Mouse (Mus musculus): ENCODE data around the gene Ntn1.

Gene Ntn1

DNA sequence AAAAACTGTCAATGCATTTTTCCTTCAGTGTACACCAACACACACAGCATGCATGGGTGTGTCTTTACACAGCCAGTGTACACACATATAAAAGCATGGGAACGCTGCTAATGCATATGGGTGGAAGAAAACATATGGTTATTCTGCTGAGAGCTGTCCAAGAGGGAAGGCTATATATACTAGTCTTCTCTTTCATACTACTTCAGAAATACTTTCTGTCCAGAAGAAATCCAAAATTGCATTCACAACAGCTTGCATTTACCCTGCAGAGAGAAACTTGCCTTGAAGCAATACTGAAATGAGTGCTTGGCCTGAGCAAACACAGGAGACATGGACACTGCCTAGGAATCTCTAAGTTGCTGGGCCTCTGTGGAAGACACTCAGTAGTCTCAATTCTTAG is 18.8 kb downstream of the Ntn1 start:
- DNase-seq (ENCODE audit: low spot score), result no peak

- DNase-seq (ENCODE audit: low spot score), result no peak
Observed at GRCm38 (mm10) chr11:68381318-68381717, 19.3 kb downstream of the Ntn1 start.

DNA sequence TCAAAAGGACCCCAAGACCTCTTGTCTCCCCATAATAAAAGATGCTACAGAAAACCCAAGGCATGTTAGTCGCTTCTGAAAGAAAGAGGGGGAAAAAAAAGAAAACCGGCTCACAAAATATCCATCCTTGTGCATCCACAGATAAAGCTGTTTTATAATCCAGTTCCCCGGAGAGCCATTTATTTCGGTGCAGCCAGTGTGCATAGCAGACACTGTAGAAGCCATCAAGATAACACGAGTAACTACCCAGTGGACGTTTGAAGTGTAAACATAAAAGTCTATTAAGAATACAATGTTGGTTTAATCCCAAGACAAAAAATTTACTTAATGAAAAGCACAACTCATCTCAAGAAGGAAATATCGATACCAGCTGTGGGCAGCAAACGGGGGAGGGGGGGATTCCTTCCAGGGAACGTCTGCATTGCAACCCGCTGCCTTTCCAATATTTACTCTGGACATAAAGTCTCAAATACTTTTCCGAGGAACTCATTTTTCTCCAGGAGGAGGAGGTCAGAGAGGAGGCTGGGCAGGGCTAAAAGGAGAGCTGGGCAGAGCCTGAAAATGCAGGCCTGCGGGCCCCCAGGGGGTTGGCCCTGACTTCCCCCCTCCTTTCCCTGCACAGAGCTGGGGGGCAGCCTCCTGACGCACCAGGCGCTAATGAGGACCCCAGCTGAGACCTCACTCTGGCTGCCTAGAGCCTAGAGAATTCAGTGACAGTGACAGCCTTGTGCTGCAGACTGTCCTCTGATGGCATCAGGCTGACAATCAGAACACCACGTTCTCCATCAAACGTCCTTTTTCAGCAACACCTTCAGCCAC is 21.5 kb downstream of the Ntn1 start:
- no peak for DNase-seq (ENCODE audit: low spot score)

GRCm38 (mm10) chr11:68378419-68378818 is 22.2 kb downstream of the Ntn1 start:
- DNase-seq (ENCODE audit: low spot score), result no peak

- no peak for DNase-seq (ENCODE audit: low spot score)
Observed at GRCm38 (mm10) chr11:68373105-68373504, 27.5 kb downstream of the Ntn1 start.

- DNase-seq (ENCODE audit: low spot score), result no peak
Observed at GRCm38 (mm10) chr11:68371609-68372008, 29.0 kb downstream of the Ntn1 start.

DNA sequence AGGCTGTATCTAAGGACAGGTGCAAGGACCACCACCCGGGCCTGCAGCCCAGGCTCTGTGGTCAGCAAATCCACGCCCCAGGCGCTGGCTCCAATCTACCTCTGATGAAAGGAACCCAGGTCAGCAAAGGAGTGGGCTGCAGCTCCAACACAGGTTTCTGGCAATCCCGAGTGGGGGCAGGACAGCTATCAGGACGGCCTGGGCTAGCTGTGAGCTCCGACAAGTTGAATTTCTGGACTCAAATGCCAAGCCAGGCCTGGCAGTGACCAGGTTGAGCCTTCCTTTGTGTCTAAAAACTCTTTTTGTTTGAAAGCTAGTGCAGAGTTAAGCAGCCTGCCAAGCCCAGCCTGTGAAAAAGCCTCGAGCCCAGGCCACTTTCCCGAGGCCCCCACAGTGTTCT is 43.7 kb downstream of the Ntn1 start:
- DNase-seq (ENCODE audit: low spot score), result no peak

- no peak for DNase-seq (ENCODE audit: low spot score)
Observed at GRCm38 (mm10) chr11:68355561-68355960, 45.1 kb downstream of the Ntn1 start.

GRCm38 (mm10) chr11:68354848-68355247 is 45.8 kb downstream of the Ntn1 start:
- DNase-seq (ENCODE audit: low spot score), result no peak

DNA sequence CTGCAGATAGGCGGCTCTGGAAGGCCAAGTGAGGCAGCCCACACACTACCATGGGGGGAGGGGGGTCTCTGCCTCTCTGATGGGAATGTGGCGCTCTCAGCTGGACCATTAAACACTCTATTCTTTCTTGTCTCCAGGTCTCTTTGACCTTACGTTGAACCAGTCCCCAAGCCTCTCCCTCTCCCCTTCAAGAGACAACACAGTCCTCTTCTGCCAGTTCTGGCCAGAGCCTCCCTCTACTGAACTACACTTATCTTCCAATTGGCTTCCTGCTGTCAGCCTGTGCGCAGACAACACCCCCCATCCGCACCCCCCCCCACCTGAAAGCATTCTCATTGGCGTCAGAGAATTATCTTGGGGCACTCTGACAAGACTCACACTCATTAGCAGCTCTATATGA is 48.4 kb downstream of the Ntn1 start:
- DNase-seq (ENCODE audit: low spot score), result no peak

GRCm38 (mm10) chr11:68348851-68349250 is 51.8 kb downstream of the Ntn1 start:
- no peak for DNase-seq (ENCODE audit: low spot score)

DNA sequence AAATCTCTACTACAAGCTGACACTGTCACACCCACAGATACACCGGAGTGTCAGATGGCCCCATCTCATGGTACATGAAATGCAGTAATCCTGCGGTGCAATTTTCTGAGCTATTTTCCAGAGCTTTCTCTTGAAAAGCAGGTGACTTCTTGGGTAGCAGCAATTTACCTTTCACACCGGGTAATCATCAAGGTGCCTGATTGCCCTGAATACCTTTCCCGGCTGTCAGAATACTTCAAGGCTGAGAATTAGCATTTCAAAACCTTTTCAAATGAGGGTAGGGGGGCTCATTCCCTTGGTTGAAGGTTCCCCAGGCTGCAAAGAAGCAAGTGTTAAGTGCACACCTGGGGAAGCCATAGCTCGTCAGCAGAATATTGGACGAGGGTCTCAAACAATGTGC is 52.5 kb downstream of the Ntn1 start:
- no peak for DNase-seq (ENCODE audit: low spot score)

GRCm38 (mm10) chr11:68347508-68347907 is 53.1 kb downstream of the Ntn1 start:
- no peak for DNase-seq (ENCODE audit: low spot score)

DNA sequence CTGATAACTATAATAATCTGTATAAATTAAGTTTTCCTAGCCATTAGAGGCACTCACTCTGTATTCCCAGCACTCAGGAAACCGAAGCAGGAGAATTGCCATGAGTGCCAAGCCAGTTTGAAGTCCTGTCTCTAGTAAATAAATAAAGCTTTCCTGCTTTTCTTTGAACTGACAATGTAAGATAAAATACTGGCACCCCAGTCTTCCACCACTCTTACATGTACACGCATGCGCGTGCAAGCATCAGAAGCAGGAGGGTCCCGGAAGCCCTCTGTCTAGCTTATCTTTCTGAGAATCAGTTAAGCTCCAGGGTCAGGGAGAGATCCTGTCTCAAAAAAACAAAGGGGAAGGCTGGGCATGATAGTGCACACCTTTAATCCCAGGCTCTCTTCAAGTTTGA is 54.5 kb downstream of the Ntn1 start:
- no peak for DNase-seq (ENCODE audit: low spot score)

GRCm38 (mm10) chr11:68344221-68344620 is 56.4 kb downstream of the Ntn1 start:
- no peak for DNase-seq (ENCODE audit: low spot score)

DNA sequence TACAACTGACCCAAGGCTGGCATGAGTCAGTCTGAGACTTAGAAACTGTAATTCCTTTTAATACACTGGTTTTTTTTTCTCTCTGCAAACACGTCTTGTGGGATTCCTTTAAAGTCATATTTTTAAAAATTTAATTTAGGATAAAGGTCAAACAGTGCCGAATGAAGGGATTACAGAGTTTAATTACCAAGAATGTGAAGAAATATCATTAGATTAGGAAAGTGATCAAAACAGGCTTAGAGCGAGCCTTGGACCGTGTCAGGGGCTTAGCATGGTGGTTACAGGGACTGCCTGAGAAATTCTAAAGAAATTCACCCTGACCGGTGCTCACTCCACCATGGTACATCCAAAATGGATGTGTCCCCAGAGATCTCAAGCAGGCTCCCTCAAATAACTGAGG is 57.9 kb downstream of the Ntn1 start:
- no peak for DNase-seq (ENCODE audit: low spot score)

GRCm38 (mm10) chr11:68342003-68342400 is 58.6 kb downstream of the Ntn1 start:
- no peak for DNase-seq (ENCODE audit: low spot score)

DNA sequence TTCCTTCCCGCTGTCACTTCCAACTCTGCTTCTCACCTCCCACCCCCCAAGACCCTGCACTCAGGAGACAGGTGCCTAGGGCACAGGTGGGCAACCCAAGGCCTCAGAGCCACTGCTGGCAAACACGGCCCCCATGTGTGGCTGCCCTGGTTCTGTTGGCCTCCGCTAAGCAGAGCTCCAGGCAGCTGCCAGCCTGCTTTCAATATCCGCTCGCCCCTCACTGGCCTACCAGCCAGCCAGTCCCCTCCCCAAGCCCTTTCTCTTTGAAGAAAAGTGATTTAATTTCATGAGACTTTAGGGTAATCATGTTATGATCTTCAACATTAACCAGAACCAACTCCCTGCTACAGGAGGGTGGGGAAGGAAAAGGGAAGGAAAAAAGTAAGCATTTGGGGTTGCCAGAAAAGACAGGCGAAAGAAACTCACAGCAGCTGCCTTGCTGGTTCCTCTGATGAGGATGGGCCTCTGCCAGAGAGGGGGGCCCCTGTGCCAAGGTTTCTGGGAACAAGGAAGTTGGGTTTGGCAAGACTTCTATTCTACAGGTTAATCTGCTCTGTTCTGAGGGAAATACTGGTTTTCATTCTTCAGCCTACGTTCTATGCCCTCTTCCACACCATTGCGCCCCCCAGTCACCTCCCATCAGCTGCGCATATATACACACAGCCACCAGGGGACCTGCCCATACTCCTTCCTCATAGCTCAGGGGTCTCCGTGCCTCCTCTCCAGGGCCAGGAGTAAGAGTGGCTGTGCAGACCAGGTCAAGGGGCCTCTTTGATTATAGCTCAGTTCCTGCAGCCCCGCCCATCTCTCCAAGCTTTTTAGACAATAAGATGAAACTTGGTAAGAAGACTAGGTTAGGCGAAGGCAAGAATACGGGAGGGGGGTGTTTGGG is 59.3 kb downstream of the Ntn1 start:
- no peak for DNase-seq (ENCODE audit: low spot score)

- no peak for DNase-seq (ENCODE audit: low spot score)
Observed at GRCm38 (mm10) chr11:68340366-68340765, 60.3 kb downstream of the Ntn1 start.

DNA sequence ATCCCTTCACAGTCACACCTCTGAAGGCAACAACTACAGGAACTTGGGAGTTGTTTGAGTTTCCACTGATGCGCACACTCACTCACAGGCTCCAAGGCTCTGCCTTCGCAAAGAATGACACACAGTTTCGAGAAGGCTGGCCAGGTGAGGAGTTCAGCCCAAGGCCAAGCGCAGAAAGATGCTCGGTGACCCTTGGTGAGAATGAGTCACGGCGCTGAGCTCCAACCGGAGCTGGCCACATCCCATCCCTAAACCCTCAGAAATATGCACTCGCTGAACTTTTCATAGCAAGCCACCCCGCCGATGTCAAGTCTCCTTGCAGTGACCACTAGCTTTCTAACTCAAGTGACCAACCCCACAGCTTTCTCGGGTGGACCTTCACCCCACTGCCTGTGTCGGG is 60.8 kb downstream of the Ntn1 start:
- DNase-seq (ENCODE audit: low spot score), result no peak

- no peak for DNase-seq (ENCODE audit: low spot score)
Observed at GRCm38 (mm10) chr11:68339331-68339730, 61.3 kb downstream of the Ntn1 start.

- no peak for DNase-seq (ENCODE audit: low spot score)
Observed at GRCm38 (mm10) chr11:68331676-68332265, 68.9 kb downstream of the Ntn1 start.

- DNase-seq (ENCODE audit: low spot score), result no peak
Observed at GRCm38 (mm10) chr11:68331117-68331437, 69.5 kb downstream of the Ntn1 start.
